9 mouse cellular contexts compared by ENCODE assay signal in genomic region chr19:30174074-30174670, GRCm38 (mm10). TPM values are rescaled to one million over a fixed set of nuclear protein-coding genes. Genes with fewer than 3 reads are reported as not detected.
DNase-seq lines count a peak whose midpoint lies in the region; ATAC-seq lines count a peak whose summit lies in the region.
"Had no signal": no experiment of that assay in that cellular context is flagged by ENCODE, and none has a peak within 500 bp of the region (broad histone marks: within the 10 kb centered on the region; RNA-seq: fewer than 3 reads in every experiment).

No protein-coding gene starts in this region.

- no peak overlapping the region for H3K9ac ChIP-seq in lung, embryonic 16.5 days (ENCODE audit: low read length)
- H3K9ac ChIP-seq in forebrain, embryonic 16.5 days (replicated peaks; ENCODE audit: low read depth, low read length): peak overlapping the region; percentile 65
- peak overlapping the region; percentile 59; the same call in 1 of the 2 replicates for H3K9ac ChIP-seq in liver, embryonic 13.5 days
- no peak overlapping the region for H3K9ac ChIP-seq in stomach, embryonic 16.5 days (ENCODE audit: low read length)

- no peak for DNase-seq in lung, postnatal 36 days
- DNase-seq in liver, embryonic 13.5 days: no peak
- no peak for DNase-seq in left cerebral cortex, postnatal 25 days (ENCODE audit: low spot score in 2 of 2)
- no peak for DNase-seq in right cerebral cortex, postnatal 36 days (ENCODE audit: low spot score in 2 of 2)
- no peak for DNase-seq in thymus, postnatal 10 days (ENCODE audit: low spot score in 2 of 2)

- WGBS in lung, embryonic 16.5 days: 5% methylated on average over 15 of the region's 15 CpGs
- 1% methylated on average over 15 of the region's 15 CpGs for WGBS in forebrain, embryonic 16.5 days
- WGBS in liver, embryonic 13.5 days (ENCODE audit: insufficient replicate concordance): 5% methylated on average over 15 of the region's 15 CpGs
- 6% methylated on average over 15 of the region's 15 CpGs for WGBS in stomach, embryonic 16.5 days

- peaks cover 4% of the 10 kb centered on the region; the same call in 1 of the 2 replicates for H3K9me3 ChIP-seq in lung, embryonic 16.5 days (ENCODE audit: control insufficient read depth, low read length)
- no peaks in the 10 kb centered on the region for H3K9me3 ChIP-seq in forebrain, embryonic 16.5 days (ENCODE audit: control insufficient read depth, low read length)
- H3K9me3 ChIP-seq in liver, embryonic 13.5 days (replicated peaks): no peaks in the 10 kb centered on the region
- H3K9me3 ChIP-seq in stomach, embryonic 16.5 days (replicated peaks; ENCODE audit: control insufficient read depth, low read length): no peaks in the 10 kb centered on the region

- no peak overlapping the region for H3K27ac ChIP-seq in lung, embryonic 16.5 days (ENCODE audit: low read length)
- no peak overlapping the region for H3K27ac ChIP-seq in forebrain, embryonic 16.5 days (ENCODE audit: low read length)
- no peak overlapping the region for H3K27ac ChIP-seq in liver, embryonic 13.5 days
- H3K27ac ChIP-seq in stomach, embryonic 16.5 days (ENCODE audit: low read length): no peak overlapping the region

- H3K36me3 ChIP-seq in lung, embryonic 16.5 days (ENCODE audit: control insufficient read depth, insufficient read depth, low read length): no peaks in the 10 kb centered on the region
- H3K36me3 ChIP-seq in forebrain, embryonic 16.5 days (ENCODE audit: control insufficient read depth, insufficient read depth): no peaks in the 10 kb centered on the region
- H3K36me3 ChIP-seq in liver, embryonic 13.5 days: no peaks in the 10 kb centered on the region
- H3K36me3 ChIP-seq in stomach, embryonic 16.5 days (ENCODE audit: control insufficient read depth, insufficient read depth, low read length): no peaks in the 10 kb centered on the region

- no peak for ATAC-seq in lung, embryonic 16.5 days (ENCODE audit: low read depth)
- no peak for ATAC-seq in forebrain, embryonic 16.5 days
- no peak for ATAC-seq in liver, embryonic 13.5 days (ENCODE audit: low read depth)
- no peak for ATAC-seq in stomach, embryonic 16.5 days (ENCODE audit: insufficient read depth, low FRiP score)

- peaks cover 6% of the 10 kb centered on the region for H3K4me1 ChIP-seq in lung, embryonic 16.5 days (replicated peaks; ENCODE audit: control insufficient read depth, insufficient read depth, low read length)
- peaks cover 10% of the 10 kb centered on the region for H3K4me1 ChIP-seq in forebrain, embryonic 16.5 days (replicated peaks; ENCODE audit: control insufficient read depth, insufficient read depth, low read length)
- H3K4me1 ChIP-seq in liver, embryonic 13.5 days (replicated peaks): peaks cover 6% of the 10 kb centered on the region; the same call in 1 of the 2 replicates
- H3K4me1 ChIP-seq in stomach, embryonic 16.5 days (ENCODE audit: control insufficient read depth, insufficient read depth, low read length): peaks cover 4% of the 10 kb centered on the region; the same call in 1 of the 2 replicates

- peak overlapping the region; percentile 52 for H3K4me3 ChIP-seq in lung, embryonic 16.5 days (ENCODE audit: low read length)
- H3K4me3 ChIP-seq in forebrain, embryonic 16.5 days (replicated peaks; ENCODE audit: low read length): peak overlapping the region; percentile 72
- H3K4me3 ChIP-seq in liver, embryonic 13.5 days (replicated peaks): peak overlapping the region; percentile 58
- peak overlapping the region; percentile 57 for H3K4me3 ChIP-seq in stomach, embryonic 16.5 days (replicated peaks; ENCODE audit: low read length)

- peaks cover 29% of the 10 kb centered on the region for H3K27me3 ChIP-seq in lung, embryonic 16.5 days (ENCODE audit: control insufficient read depth, insufficient read depth, low read depth, low read length)
- no peaks in the 10 kb centered on the region for H3K27me3 ChIP-seq in forebrain, embryonic 16.5 days (replicated peaks; ENCODE audit: control insufficient read depth, insufficient read depth, low read length)
- H3K27me3 ChIP-seq in liver, embryonic 13.5 days: peaks cover 51% of the 10 kb centered on the region
- peaks cover 20% of the 10 kb centered on the region for H3K27me3 ChIP-seq in stomach, embryonic 16.5 days (ENCODE audit: control insufficient read depth, insufficient read depth, low read length)

- H3K4me2 ChIP-seq in lung, embryonic 16.5 days (ENCODE audit: low read depth, low read length): peak overlapping the region; percentile 93
- peak overlapping the region; percentile 100 for H3K4me2 ChIP-seq in forebrain, embryonic 16.5 days (ENCODE audit: low read length)
- H3K4me2 ChIP-seq in liver, embryonic 13.5 days: peak overlapping the region; percentile 61
- H3K4me2 ChIP-seq in stomach, embryonic 16.5 days (ENCODE audit: low read depth, low read length): peak overlapping the region; percentile 100

- intact Hi-C loops in left cerebral cortex, postnatal 25 days (cut with DNase I): no loop called here

RNA-seq across cellular contexts. Expression of gene Gldc, which starts 1.1 kb away (rescaled TPM):
- 0.60 and 0.73 TPM in 2 replicates for polyA plus RNA-seq in lung, embryonic 16.5 days (2015; fragmentation: Nextera tagmentation; extraction: Ambion mirVana)
- polyA plus RNA-seq in forebrain, embryonic 16.5 days (2015; fragmentation: Nextera tagmentation; extraction: Ambion mirVana): 10.9 and 12.4 TPM in 2 replicates
- 18.8 and 24.0 TPM in 2 replicates for polyA plus RNA-seq in liver, embryonic 13.5 days (2015; fragmentation: Nextera tagmentation; extraction: Ambion mirVana)
- 5.4 and 7.6 TPM in 2 replicates for polyA plus RNA-seq in stomach, embryonic 16.5 days (2015; fragmentation: Nextera tagmentation; extraction: Ambion mirVana)
- total RNA-seq in left cerebral cortex, postnatal 25 days (2021): 10 to 100 TPM; 21.8 to 22.1 TPM
- total RNA-seq: hematopoietic stem cell, adult 5-6 weeks had no signal

RNA-seq across cellular contexts. Expression of gene Mbl2, which starts 58.6 kb away (rescaled TPM):
- not detected in 2 replicates for polyA plus RNA-seq in lung, embryonic 16.5 days (2015; fragmentation: Nextera tagmentation; extraction: Ambion mirVana)
- polyA plus RNA-seq in forebrain, embryonic 16.5 days (2015; fragmentation: Nextera tagmentation; extraction: Ambion mirVana): not detected in 2 replicates
- 0.71 and 0.73 TPM in 2 replicates for polyA plus RNA-seq in liver, embryonic 13.5 days (2015; fragmentation: Nextera tagmentation; extraction: Ambion mirVana)
- polyA plus RNA-seq in stomach, embryonic 16.5 days (2015; fragmentation: Nextera tagmentation; extraction: Ambion mirVana): not detected in 2 replicates
- total RNA-seq in left cerebral cortex, postnatal 25 days (2021): not detected
- total RNA-seq: hematopoietic stem cell, adult 5-6 weeks had no signal

Comparison
In these comparisons a context has a peak if more than half of its experiments do, and no peak if none do; other contexts are left out.
1. H3K9ac ChIP-seq: peak in forebrain, embryonic 16.5 days (single experiment) and liver, embryonic 13.5 days (single experiment); none in lung, embryonic 16.5 days (single experiment) and stomach, embryonic 16.5 days (single experiment).
2. Peak in every context shown above with its lines, with median percentiles within 50 percentile points of each other: H3K4me2 ChIP-seq and H3K4me3 ChIP-seq.